Mouse (Mus musculus) erythroid progenitor cell, adult 5-6 weeks (primary cell): ENCODE results near the gene Galc. TPM values are rescaled to one million over a fixed set of nuclear protein-coding genes. Genes with fewer than 3 reads are reported as not detected.

Experiments
- ATAC-seq: replicated peaks from 2 replicates; pipeline ENCODE4 v1.8.0; 2016; ENCODE audit warnings: moderate number of reproducible peaks, mild to moderate bottlenecking, moderate TSS enrichment, inconsistent platforms; ENCODE audit not compliant: poor library complexity, low FRiP score, severe bottlenecking
- total RNA-seq, 2 experiments: library from RNA; stranded (forward) in 1 of 2; stranded (reverse) in 1 of 2; fragments of 150-400 nt in 1 of 2; fragments of 186-747, 209-891 nt in 1 of 2; gene quantifications; 2 replicates each; pipeline versions ENCODE4 v1.2.3 to v1.2.4; 2015 to 2017; ENCODE audit warnings: low replicate concordance in 2 of 2

Galc gene
- total RNA-seq, 2 experiments from 2014 or later, result 1.6 to 5.0 TPM

- ATAC-seq, result no peak
Measured at GRCm38 (mm10) chr12:98189096-98189495, 70.2 kb downstream of the Galc start.

GRCm38 (mm10) chr12:98187186-98187899, 71.9 kb downstream of the Galc start:
- no peak for ATAC-seq

- 0 out of 2 replicates have a peak, but pooled peaks have one; percentile 30 for ATAC-seq
Measured at GRCm38 (mm10) chr12:98181729-98182128, 77.5 kb downstream of the Galc start.

DNA sequence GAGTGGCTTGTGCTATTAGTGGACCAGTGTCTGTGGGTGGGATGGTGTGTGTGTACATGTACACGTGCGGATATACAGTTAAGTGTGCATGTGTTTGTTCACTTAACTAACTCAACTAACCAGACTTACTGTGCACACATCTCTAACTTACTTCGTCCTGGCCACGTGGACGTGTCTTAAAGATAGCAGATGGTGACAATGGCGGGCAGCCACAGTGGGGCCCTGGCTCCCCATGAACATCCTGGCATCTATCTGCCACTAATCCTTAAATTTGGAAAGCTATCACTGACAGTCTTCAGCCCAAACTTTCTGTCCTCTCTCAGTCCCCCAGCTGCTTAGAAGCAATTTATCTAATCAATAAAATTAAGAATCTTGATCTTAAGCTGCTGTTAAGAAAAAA, 78.5 kb downstream of the Galc start:
- no peak for ATAC-seq

- no peak for ATAC-seq
Measured at GRCm38 (mm10) chr12:98180235-98180800, 78.9 kb downstream of the Galc start.

GRCm38 (mm10) chr12:98179496-98179895, 79.8 kb downstream of the Galc start:
- ATAC-seq, result no peak

- no peak for ATAC-seq
Measured at GRCm38 (mm10) chr12:98176632-98177031, 82.6 kb downstream of the Galc start.

GRCm38 (mm10) chr12:98161901-98162300, 97.4 kb downstream of the Galc start:
- ATAC-seq, result no peak

GRCm38 (mm10) chr12:98160867-98161266, 98.4 kb downstream of the Galc start:
- ATAC-seq, result no peak

Other genes starting within 250 kb of the Galc start
- gene Gpr65, start 9.2 kb upstream of the Galc start, total RNA-seq (2015; ENCODE audit: low replicate concordance), result 10.5 and 24.3 TPM in 2 replicates
- gene Gpr65, start 9.2 kb upstream of the Galc start, total RNA-seq (2017; ENCODE audit: low replicate concordance), result 3.5 and 11.3 TPM in 2 replicates